Mouse (Mus musculus) heart, embryonic 10.5 days (tissue): Measurements from ENCODE around the gene Lhfpl2. TPM values are rescaled to one million over a fixed set of nuclear protein-coding genes. Genes with fewer than 3 reads are reported as not detected.
A peak's percentile ranks its signal among the peaks of the same experiment; 100 is the strongest.

Source experiments
- DNase-seq: peaks from one replicate; pipeline ENCODE4 v3.0.0-alpha.2; 2017; ENCODE audit warnings: low spot score
- H3K27ac ChIP-seq: fragments of 300-500 bp; sonication (generic); 2 replicates; pipeline ENCODE4 v1.5.1; 2016; ENCODE audit warnings: mild to moderate bottlenecking
- H3K27me3 ChIP-seq: fragments of 300-500 bp; sonication (generic); 2 replicates; pipeline ENCODE4 v1.6.1; 2016; ENCODE audit warnings: mild to moderate bottlenecking; ENCODE audit not compliant: poor library complexity, insufficient read depth, severe bottlenecking
- H3K36me3 ChIP-seq: fragments of 300-500 bp; sonication (generic); 2 replicates; pipeline ENCODE4 v1.6.1; 2016; ENCODE audit warnings: mild to moderate bottlenecking, moderate library complexity
- H3K4me1 ChIP-seq: fragments of 300-500 bp; sonication (generic); 2 replicates; pipeline ENCODE4 v1.6.1; 2016; ENCODE audit warnings: mild to moderate bottlenecking
- H3K4me3 ChIP-seq: fragments of 300-500 bp; sonication (generic); 2 replicates; pipeline ENCODE4 v1.5.1; 2016; ENCODE audit warnings: mild to moderate bottlenecking, moderate library complexity
- H3K9me3 ChIP-seq: fragments of 300-500 bp; sonication (generic); 2 replicates; pipeline ENCODE4 v1.6.1; 2016; ENCODE audit warnings: mild to moderate bottlenecking, moderate library complexity
- WGBS: fragments of 180-500 bp; shearing (Covaris S2); methylation state at CpG from one replicate; pipeline ENCODE4 v1.1.7; 2016; 5-methylcytosine and 5-hydroxymethylcytosine counted together
- polyA plus RNA-seq: library from polyadenylated mRNA; unstranded; fragments of >200 nt; fragmentation: Nextera tagmentation; extraction: Ambion mirVana; gene quantifications from 2 replicates; pipeline ENCODE4 v1.2.1, GENCODE M21; 2016

Gene Lhfpl2
- polyA plus RNA-seq, 1 experiment from 2014 or later, result 33.6 TPM

DNA sequence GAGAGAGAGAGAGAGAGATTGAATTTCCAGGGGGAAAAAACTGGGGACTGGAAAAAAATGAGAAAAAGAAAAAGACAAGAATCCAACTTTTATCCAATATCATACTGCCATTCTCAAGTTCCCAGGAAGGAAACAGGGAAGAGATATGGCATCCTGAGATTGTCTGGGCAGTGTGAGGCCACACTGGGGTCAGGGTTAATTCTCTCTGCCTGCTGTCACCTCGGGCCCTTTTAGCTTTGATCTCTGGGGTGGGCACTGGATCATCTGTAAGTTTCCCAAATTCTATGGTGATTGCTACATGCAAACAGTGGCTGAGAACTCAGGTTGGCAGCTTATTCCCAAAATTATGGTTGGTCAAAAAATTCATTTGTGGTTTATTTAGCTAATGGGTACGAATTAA lies 33.8 kb downstream of the Lhfpl2 start:
- WGBS, result 51% methylated on average over 2 of the region's 2 CpGs
- peaks cover 8% of the 10 kb centered on the region; the same call in 1 of the 2 replicates for H3K36me3 ChIP-seq
- H3K4me1 ChIP-seq, result peaks cover 40% of the 10 kb centered on the region
- H3K27me3 ChIP-seq, result no peaks in the 10 kb centered on the region
- H3K9me3 ChIP-seq, result no peaks in the 10 kb centered on the region
- no peak overlapping the region for H3K27ac ChIP-seq
- H3K4me3 ChIP-seq, result no peak overlapping the region
- no peak for DNase-seq

DNA sequence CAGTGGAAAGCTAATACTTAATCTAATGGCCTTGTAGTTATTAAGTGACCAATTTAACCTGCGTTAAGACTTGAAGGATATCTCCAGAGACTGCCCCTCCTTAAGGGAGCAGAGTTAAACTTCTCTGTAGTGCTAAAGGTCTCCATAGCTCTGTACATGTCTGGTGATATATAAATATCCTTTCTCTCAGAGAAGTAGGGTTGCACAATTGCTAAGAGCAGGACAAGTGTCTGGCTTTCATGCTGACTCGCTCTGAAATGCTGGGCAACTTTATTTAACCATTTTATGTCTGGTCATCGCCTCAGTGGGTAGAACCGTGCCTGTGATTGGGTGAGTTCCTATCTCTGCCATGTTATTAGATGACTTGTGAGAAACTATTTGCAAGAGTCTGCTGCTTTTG lies 36.6 kb downstream of the Lhfpl2 start:
- 0 out of 2 replicates have a peak, but pooled peaks cover 4% of the 10 kb centered on the region for H3K27me3 ChIP-seq

DNA sequence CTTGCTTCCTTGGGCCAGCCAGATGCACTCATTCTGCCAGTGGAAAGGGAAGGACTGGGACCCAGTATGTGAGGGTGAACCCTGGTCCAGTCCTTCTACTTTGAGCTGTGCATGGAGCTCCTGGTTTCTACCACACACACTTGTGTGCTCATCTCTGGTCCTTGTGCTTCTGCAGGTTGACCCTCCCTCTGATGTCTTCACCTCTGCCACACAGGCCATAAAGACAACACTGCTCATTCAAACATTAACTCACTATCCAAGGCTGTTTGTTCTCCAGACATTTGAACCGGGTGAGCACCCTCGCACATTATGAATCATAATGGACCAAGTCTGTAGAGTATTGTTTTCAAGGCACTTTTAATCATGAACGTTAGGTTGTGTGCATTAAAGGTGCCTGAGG lies 37.0 kb downstream of the Lhfpl2 start:
- Histone ChIP-seq H3K4me3 (no peak overlapping the region), H3K4me1 (peaks cover 59% of the 10 kb centered on the region)
- 85% methylated on average over 3 of the region's 3 CpGs for WGBS

More for the DNA sequence above, 36.6 kb downstream of the Lhfpl2 start:
- Histone ChIP-seq H3K4me1 (peaks cover 60% of the 10 kb centered on the region), H3K4me3 (no peak overlapping the region), H3K9me3 (no peaks in the 10 kb centered on the region), H3K27ac (no peak overlapping the region), H3K36me3 (no peaks in the 10 kb centered on the region)
- DNase-seq, result no peak
- 69% methylated on average over 4 of the region's 4 CpGs for WGBS

DNA sequence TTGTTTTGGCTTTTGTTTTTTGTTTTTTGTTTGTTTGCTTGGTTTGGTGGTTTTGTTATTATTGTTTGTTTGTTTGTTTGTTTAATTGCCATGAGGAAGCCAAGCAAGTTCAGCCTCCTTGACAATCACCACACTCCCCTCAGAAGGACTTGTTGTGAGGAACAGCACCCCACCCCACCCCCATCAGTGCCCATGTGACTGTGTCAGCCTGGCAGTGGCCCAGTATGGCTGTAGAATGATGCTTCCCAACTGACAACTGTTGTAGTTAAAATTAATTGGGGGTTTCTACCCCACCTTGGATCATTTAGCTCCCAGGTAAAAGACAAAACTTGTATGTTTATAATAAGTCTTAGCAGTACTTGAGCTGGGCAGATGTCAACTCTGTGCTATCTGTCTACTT lies 37.6 kb downstream of the Lhfpl2 start:
- no peak overlapping the region for H3K27ac ChIP-seq
- no peaks in the 10 kb centered on the region for H3K36me3 ChIP-seq
- peaks cover 64% of the 10 kb centered on the region for H3K4me1 ChIP-seq
- H3K4me3 ChIP-seq, result no peak overlapping the region
- DNase-seq, result no peak
- 0 out of 2 replicates have a peak, but pooled peaks cover 4% of the 10 kb centered on the region for H3K27me3 ChIP-seq
- H3K9me3 ChIP-seq, result no peaks in the 10 kb centered on the region

More for the DNA sequence above, 37.0 kb downstream of the Lhfpl2 start:
- Histone ChIP-seq H3K27ac (no peak overlapping the region), H3K9me3 (no peaks in the 10 kb centered on the region), H3K27me3 (0 out of 2 replicates have a peak, but pooled peaks cover 4% of the 10 kb centered on the region), H3K36me3 (no peaks in the 10 kb centered on the region)
- DNase-seq, result no peak

DNA sequence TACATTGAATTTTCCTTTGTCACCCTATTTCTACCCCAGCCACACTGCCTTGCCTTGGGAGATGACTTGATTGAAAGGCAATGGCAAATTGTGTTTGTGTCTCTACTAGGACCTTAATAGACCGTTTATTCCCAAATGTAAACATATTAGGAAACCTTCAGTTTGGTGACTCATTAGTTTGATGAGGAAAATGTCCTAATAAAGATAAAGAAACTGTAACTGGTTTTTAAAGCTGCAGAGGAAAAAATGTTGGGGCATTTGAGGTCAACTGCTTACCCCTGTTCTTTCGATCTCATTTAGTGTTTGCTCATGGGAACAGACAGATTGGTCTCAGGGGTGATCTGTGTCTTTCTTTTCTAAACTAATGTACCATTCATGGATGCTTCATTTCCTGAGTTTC lies 40.1 kb downstream of the Lhfpl2 start:
- Histone ChIP-seq H3K9me3 (no peaks in the 10 kb centered on the region), H3K4me1 (peaks cover 56% of the 10 kb centered on the region), H3K27ac (no peak overlapping the region), H3K36me3 (no peaks in the 10 kb centered on the region), H3K4me3 (no peak overlapping the region), H3K27me3 (0 out of 2 replicates have a peak, but pooled peaks cover 4% of the 10 kb centered on the region)
- DNase-seq, result no peak
- 74% methylated on average over 2 of the region's 2 CpGs for WGBS

DNA sequence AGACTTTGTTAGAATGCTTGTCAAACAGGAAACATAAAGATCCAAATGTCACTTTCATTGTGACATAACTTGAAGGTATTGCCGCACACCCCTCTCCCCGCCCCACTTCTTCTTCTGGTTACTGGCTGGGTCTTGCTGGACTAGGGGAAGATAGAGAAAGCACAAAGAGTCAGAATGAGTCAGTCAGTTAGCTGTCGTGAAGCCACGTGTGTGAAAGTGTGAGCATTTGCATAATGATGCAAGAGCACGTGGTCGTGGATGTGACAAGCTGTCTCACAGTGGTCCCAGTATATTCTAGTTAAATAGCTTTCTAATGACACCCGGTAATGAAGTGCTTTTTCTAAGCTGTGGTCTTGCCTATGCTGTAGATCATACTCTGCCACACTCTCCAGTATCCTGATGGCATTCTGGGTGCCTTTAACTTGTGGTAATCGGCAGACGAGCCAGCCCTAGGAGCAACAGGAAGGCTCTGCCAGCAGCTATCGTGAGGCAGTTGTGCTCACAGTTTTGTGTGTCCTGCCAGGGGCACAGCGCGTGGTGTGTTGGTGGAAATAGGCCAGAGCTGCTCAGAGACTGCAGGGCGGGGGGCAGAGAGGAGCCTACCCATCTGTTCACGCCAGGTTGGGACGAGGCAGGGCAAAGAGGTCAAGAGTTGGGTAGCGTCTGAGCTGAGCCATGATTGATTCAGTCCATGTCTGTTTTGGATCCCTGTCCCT lies 40.9 kb downstream of the Lhfpl2 start:
- WGBS, result 67% methylated on average over 16 of the region's 16 CpGs
- H3K27me3 ChIP-seq, result 0 out of 2 replicates have a peak, but pooled peaks cover 4% of the 10 kb centered on the region
- peaks cover 55% of the 10 kb centered on the region for H3K4me1 ChIP-seq
- H3K27ac ChIP-seq, result 0 out of 2 replicates have a peak overlapping the region, but pooled peaks have one; percentile 31
- no peaks in the 10 kb centered on the region for H3K36me3 ChIP-seq
- H3K9me3 ChIP-seq, result no peaks in the 10 kb centered on the region
- DNase-seq, result no peak
- H3K4me3 ChIP-seq, result no peak overlapping the region

DNA sequence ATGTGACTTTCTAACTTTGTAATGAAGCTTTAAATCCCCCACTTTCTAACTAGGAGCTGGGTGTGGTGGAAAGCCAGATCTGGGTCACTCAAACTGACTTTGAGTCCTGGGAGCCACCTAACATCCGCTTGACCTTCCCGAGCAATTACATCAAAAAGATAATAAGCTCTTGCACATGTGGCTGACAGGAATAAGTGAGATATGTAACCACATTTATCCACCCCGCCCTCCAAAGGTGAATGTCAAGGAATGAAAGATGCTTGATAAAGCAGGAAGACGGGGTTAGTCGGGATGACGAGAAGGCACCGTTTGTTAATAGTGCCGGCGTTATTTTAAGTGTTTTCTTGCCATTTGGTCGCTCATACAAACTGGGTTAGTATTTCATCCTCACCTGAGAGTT lies 41.5 kb downstream of the Lhfpl2 start:
- no peaks in the 10 kb centered on the region for H3K9me3 ChIP-seq
- peaks cover 55% of the 10 kb centered on the region for H3K4me1 ChIP-seq
- 82% methylated on average over 10 of the region's 10 CpGs for WGBS
- no peak overlapping the region for H3K27ac ChIP-seq
- 0 out of 2 replicates have a peak, but pooled peaks cover 4% of the 10 kb centered on the region for H3K27me3 ChIP-seq
- H3K4me3 ChIP-seq, result no peak overlapping the region
- H3K36me3 ChIP-seq, result no peaks in the 10 kb centered on the region
- DNase-seq, result no peak

DNA sequence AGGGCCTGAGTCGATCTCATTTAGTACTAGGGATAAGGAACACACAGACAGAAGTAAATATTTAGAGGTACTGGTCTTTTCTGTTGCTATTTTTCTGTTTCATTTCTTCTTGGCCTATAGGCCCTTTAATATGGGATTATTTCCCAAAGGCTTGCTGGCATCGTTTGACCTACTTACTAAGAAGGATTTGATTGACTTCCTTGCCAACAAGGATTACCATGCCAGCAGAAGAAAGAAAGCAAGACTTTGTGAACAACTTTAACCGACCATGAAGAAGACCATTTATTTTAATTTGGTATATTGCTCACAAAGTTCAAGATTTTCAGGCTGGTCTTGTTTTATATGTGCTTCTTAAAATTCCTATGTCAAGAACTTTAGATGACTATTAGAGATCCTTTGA lies 42.8 kb downstream of the Lhfpl2 start:
- peaks cover 65% of the 10 kb centered on the region for H3K4me1 ChIP-seq
- DNase-seq, result no peak
- H3K36me3 ChIP-seq, result no peaks in the 10 kb centered on the region
- no peaks in the 10 kb centered on the region for H3K9me3 ChIP-seq
- no peak overlapping the region for H3K27ac ChIP-seq
- 86% methylated on average over 3 of the region's 3 CpGs for WGBS
- no peak overlapping the region for H3K4me3 ChIP-seq
- H3K27me3 ChIP-seq, result 0 out of 2 replicates have a peak, but pooled peaks cover 4% of the 10 kb centered on the region

DNA sequence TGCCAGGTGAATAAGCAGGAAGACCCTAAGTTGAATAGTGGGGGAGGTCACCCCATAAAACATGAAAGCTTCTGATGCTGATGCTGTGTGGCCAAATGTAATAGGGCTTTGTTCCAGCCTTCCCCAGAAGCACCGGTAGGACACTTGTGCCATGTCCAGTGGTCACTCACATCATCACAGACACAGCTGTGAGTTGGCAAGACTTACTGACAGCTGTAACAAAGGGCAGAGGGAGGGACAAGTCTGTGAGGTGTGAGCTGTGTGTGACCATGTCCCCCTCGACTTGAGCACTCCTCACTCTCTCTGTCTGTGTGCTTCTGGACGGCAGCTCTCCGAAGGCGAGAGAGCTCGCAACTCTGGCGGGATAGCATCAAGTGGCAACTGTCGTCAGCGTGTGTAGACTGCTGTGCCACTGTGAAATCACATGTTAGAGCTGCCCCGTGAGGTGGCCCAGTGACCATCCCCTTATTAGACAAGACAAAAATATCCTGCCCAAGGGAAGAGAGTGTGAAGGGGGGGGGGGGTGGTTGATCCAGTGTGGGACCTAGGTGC lies 43.5 kb downstream of the Lhfpl2 start:
- Histone ChIP-seq H3K27ac (no peak overlapping the region), H3K4me1 (peaks cover 71% of the 10 kb centered on the region), H3K9me3 (no peaks in the 10 kb centered on the region), H3K27me3 (0 out of 2 replicates have a peak, but pooled peaks cover 4% of the 10 kb centered on the region), H3K4me3 (no peak overlapping the region), H3K36me3 (no peaks in the 10 kb centered on the region)
- WGBS, result 48% methylated on average over 10 of the region's 10 CpGs
- DNase-seq, result peak; percentile 79

DNA sequence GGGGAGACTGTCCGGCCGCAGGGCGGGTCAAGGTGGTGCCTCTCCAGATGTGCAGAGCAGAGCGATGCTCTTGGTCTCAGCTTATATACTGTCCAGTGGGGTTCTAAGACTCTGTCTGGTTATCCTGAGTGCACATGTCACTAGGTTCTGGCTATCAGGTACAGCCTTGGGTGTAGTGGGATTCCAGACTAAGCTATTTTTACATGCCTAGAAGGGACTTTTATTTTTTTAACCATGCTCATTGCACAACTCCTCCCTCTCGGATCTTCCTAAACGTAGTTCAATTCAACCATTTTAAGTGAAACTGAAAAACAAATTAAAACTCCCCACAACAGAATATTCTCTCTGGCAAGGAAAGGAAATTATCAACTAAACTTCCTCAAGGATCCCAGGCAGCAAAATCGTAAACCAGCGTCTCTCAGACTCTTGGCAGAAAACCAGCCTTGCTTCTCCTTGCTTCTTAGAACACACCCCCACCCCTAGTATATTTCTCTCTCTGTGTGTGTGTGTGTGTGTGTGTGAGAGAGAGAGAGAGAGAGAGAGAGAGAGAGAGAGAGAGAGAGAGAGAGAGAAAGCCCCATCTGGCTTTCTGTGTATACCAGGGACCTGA lies 47.4 kb downstream of the Lhfpl2 start:
- DNase-seq, result no peak
- Histone ChIP-seq H3K27me3 (no peaks in the 10 kb centered on the region), H3K36me3 (no peaks in the 10 kb centered on the region)

DNA sequence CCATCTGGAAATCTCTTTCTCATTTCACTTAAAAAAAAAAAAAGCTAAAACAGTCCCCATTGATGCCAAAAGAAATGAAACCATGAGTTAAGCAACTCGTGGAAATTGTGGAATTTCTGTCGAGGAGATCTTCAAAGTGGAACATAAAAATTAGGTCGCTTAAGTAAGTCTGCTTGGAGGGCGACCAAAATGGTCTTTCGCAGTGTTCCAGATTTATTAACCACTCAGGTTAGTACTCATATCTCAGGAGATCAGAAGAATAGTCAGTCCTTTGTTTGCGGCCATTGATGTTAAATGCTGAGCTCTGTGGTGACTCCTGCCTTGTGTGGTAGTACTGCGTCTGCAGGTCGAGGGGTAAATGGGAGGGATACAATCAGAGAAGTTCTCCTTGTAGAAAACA lies 48.8 kb downstream of the Lhfpl2 start:
- no peak overlapping the region for H3K27ac ChIP-seq
- DNase-seq, result no peak
- no peaks in the 10 kb centered on the region for H3K9me3 ChIP-seq
- H3K27me3 ChIP-seq, result no peaks in the 10 kb centered on the region
- 84% methylated on average over 8 of the region's 8 CpGs for WGBS
- no peak overlapping the region for H3K4me3 ChIP-seq
- H3K4me1 ChIP-seq, result peaks cover 29% of the 10 kb centered on the region
- H3K36me3 ChIP-seq, result peaks cover 4% of the 10 kb centered on the region; the same call in 1 of the 2 replicates

More for the DNA sequence above, 47.4 kb downstream of the Lhfpl2 start:
- Histone ChIP-seq H3K4me1 (peaks cover 39% of the 10 kb centered on the region), H3K27ac (no peak overlapping the region), H3K9me3 (no peaks in the 10 kb centered on the region), H3K4me3 (no peak overlapping the region)
- WGBS, result 69% methylated on average over 8 of the region's 8 CpGs

DNA sequence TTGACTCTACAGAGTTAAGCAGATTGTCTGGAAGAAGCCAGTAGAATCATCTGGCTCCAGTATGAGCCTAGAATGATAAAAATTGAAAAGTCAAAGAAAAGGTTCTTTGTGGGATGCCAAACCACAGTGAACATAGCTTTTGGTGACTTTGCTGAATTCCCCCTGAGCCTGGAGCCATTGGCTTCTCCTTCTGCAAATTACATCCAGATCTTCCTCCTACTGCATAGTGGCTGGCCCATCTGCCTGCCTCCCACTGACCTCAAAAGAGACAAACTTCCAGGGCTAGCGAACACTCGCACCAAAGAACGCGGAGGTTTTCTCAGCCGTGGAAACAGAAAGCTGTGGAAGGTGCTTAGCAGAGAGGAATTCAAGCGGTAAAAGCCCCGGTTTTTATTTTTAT lies 49.4 kb downstream of the Lhfpl2 start:
- H3K4me3 ChIP-seq, result no peak overlapping the region
- H3K27me3 ChIP-seq, result no peaks in the 10 kb centered on the region
- WGBS, result 90% methylated on average over 7 of the region's 7 CpGs
- H3K9me3 ChIP-seq, result no peaks in the 10 kb centered on the region
- peaks cover 8% of the 10 kb centered on the region for H3K36me3 ChIP-seq
- H3K27ac ChIP-seq, result no peak overlapping the region
- H3K4me1 ChIP-seq, result peaks cover 24% of the 10 kb centered on the region
- DNase-seq, result no peak

DNA sequence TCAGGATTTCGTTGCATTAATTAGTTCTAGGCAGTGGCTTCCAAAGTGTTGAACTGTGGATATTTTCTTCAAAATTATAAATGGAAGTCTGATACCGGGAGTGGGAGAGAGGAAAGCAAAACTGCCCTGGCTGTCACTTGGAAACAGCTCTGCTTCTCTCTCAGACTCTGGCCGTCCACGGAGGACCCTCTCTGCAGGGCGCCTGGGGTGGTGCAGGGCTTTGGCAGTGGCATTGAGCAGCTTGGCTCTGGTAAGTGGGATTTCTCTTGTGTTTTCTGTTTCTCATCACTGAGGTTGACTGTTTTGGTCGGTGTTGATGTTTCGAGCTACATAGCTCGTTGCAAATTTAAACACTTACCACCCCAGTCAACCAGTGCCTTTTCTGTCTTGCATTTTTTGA lies 53.0 kb downstream of the Lhfpl2 start:
- H3K9me3 ChIP-seq, result no peaks in the 10 kb centered on the region
- no peaks in the 10 kb centered on the region for H3K27me3 ChIP-seq
- H3K27ac ChIP-seq, result no peak overlapping the region
- peaks cover 5% of the 10 kb centered on the region; the same call in 1 of the 2 replicates for H3K4me1 ChIP-seq
- H3K36me3 ChIP-seq, result peaks cover 16% of the 10 kb centered on the region
- 73% methylated on average over 8 of the region's 8 CpGs for WGBS
- DNase-seq, result no peak
- no peak overlapping the region for H3K4me3 ChIP-seq
